Mouse (Mus musculus) heart, postnatal 0 days (tissue): Measurements from ENCODE around the gene Nr2f2. TPM values are rescaled to one million over a fixed set of nuclear protein-coding genes. Genes with fewer than 3 reads are reported as not detected.

Source experiments
- ATAC-seq: fragments of 200-750 bp; cut with Nextera tagmentation; 2 replicates; pipeline ENCODE4 v1.8.0; 2017; ENCODE audit warnings: low read depth, moderate number of reproducible peaks, moderate library complexity; ENCODE audit not compliant: insufficient read depth
- DNase-seq: peaks from one replicate; pipeline ENCODE4 v3.0.0-alpha.2; 2016; ENCODE audit warnings: low spot score
- H3K27ac ChIP-seq: fragments of 300-500 bp; sonication (generic); 2 replicates; pipeline ENCODE4 v1.5.1; 2014; ENCODE audit warnings: low read depth, mild to moderate bottlenecking
- H3K27me3 ChIP-seq: fragments of 300-500 bp; sonication (generic); 2 replicates; pipeline ENCODE4 v1.6.1; 2014; ENCODE audit warnings: low read length, mixed read lengths; ENCODE audit not compliant: control insufficient read depth, insufficient read depth
- H3K36me3 ChIP-seq: fragments of 300-500 bp; sonication (generic); replicated peaks from 2 replicates; pipeline ENCODE4 v1.6.1; 2014; ENCODE audit warnings: low read length, mixed read lengths; ENCODE audit not compliant: control insufficient read depth, insufficient read depth
- H3K4me1 ChIP-seq: fragments of 300-500 bp; sonication (generic); 2 replicates; pipeline ENCODE4 v1.6.1; 2014; ENCODE audit warnings: antibody characterized with exemption; ENCODE audit not compliant: control insufficient read depth, insufficient read depth
- H3K4me2 ChIP-seq: fragments of 300-500 bp; sonication (generic); 2 replicates; pipeline ENCODE4 v1.6.1; 2014; ENCODE audit warnings: low read depth, mild to moderate bottlenecking, low read length, moderate library complexity
- H3K4me3 ChIP-seq: fragments of 300-500 bp; sonication (generic); 2 replicates; pipeline ENCODE4 v1.5.1; 2014; ENCODE audit warnings: low read depth, low read length
- H3K9ac ChIP-seq: fragments of 300-500 bp; sonication (generic); replicated peaks from 2 replicates; pipeline ENCODE4 v1.6.1; 2014; ENCODE audit warnings: low read depth, low read length, mixed read lengths
- H3K9me3 ChIP-seq: fragments of 300-500 bp; sonication (generic); replicated peaks from 2 replicates; pipeline ENCODE4 v1.6.1; 2016; ENCODE audit warnings: low read length; ENCODE audit not compliant: control insufficient read depth
- CTCF ChIP-seq: IDR thresholded peaks from 2 replicates; pipeline ENCODE4 v1.5.1; 2016; ENCODE audit warnings: antibody characterized with exemption, control low read depth, low read depth
- EP300 ChIP-seq: IDR thresholded peaks from 2 replicates; pipeline ENCODE4 v1.6.1; 2016; ENCODE audit warnings: antibody characterized with exemption, low read depth
- WGBS: fragments of 180-500 bp; shearing (Covaris S2); extraction: QIAGEN DNeasy Blood & Tissue Kit; methylation state at CpG from one replicate; pipeline ENCODE4 v1.1.7; 2014; 5-methylcytosine and 5-hydroxymethylcytosine counted together
- polyA plus RNA-seq: library from polyadenylated mRNA; unstranded; fragments of >200 nt; fragmentation: Nextera tagmentation; extraction: Ambion mirVana; gene quantifications from 2 replicates; pipeline ENCODE4 v1.2.1, GENCODE M21; 2015
- total RNA-seq: library from RNA; depleted of rRNA; stranded (reverse); fragments of >200 nt; gene quantifications from 2 replicates; pipeline ENCODE4 v1.2.3, GENCODE M21; 2014; ENCODE audit warnings: low replicate concordance

Nr2f2 gene
- total and polyA plus RNA-seq, 2 experiments from 2014 or later = 8.3 to 18.2 TPM

GRCm38 (mm10) chr7:70409890-70410289 lies 43.4 kb upstream of the Nr2f2 start:
- ATAC-seq (peak; percentile 68), DNase-seq (peak; percentile 17)
- Histone ChIP-seq H3K4me2 (peak overlapping the region; percentile 15; the same call in 1 of the 2 replicates), H3K27me3 (no peaks in the 10 kb centered on the region), H3K27ac (peak overlapping the region; percentile 30; the same call in 1 of the 2 replicates), H3K4me1 (peaks cover 6% of the 10 kb centered on the region; the same call in 1 of the 2 replicates), H3K36me3 (no peaks in the 10 kb centered on the region; the same call in 1 of the 2 replicates), H3K9me3 (no peaks in the 10 kb centered on the region), H3K4me3 (no peak overlapping the region), H3K9ac (no peak overlapping the region)
- TF ChIP-seq CTCF = no peak
- no peak for TF ChIP-seq EP300
- WGBS = 38% methylated on average over 11 of the region's 11 CpGs

- no peak for TF ChIP-seq CTCF
- no peak for TF ChIP-seq EP300
- no peak for DNase-seq
- 39% methylated on average over 3 of the region's 3 CpGs for WGBS
- H3K27me3 ChIP-seq = no peaks in the 10 kb centered on the region
- no peaks in the 10 kb centered on the region; the same call in 1 of the 2 replicates for H3K36me3 ChIP-seq
- H3K27ac ChIP-seq = no peak overlapping the region
- H3K4me3 ChIP-seq = no peak overlapping the region
- H3K9ac ChIP-seq = no peak overlapping the region
- H3K4me1 ChIP-seq = peaks cover 6% of the 10 kb centered on the region; the same call in 1 of the 2 replicates
- H3K4me2 ChIP-seq = no peak overlapping the region
- ATAC-seq = no peak
- H3K9me3 ChIP-seq = no peaks in the 10 kb centered on the region
These were observed 42.3 kb upstream of the Nr2f2 start for GRCm38 (mm10) chr7:70408814-70409213.

- Histone ChIP-seq H3K9ac (no peak overlapping the region), H3K27ac (no peak overlapping the region), H3K4me1 (peaks cover 6% of the 10 kb centered on the region; the same call in 1 of the 2 replicates), H3K4me2 (no peak overlapping the region), H3K27me3 (no peaks in the 10 kb centered on the region), H3K4me3 (no peak overlapping the region), H3K9me3 (no peaks in the 10 kb centered on the region), H3K36me3 (no peaks in the 10 kb centered on the region; the same call in 1 of the 2 replicates)
- WGBS = 91% methylated on average over 11 of the region's 11 CpGs
- TF ChIP-seq EP300 (no peak), CTCF (no peak)
- ATAC-seq (no peak), DNase-seq (no peak)
These were observed 40.6 kb upstream of the Nr2f2 start for GRCm38 (mm10) chr7:70407123-70407522.

- Histone ChIP-seq H3K9me3 (no peaks in the 10 kb centered on the region), H3K4me1 (peaks cover 6% of the 10 kb centered on the region; the same call in 1 of the 2 replicates), H3K9ac (no peak overlapping the region), H3K27ac (no peak overlapping the region), H3K27me3 (no peaks in the 10 kb centered on the region), H3K4me3 (no peak overlapping the region), H3K36me3 (no peaks in the 10 kb centered on the region; the same call in 1 of the 2 replicates), H3K4me2 (no peak overlapping the region)
- TF ChIP-seq CTCF (no peak), EP300 (no peak)
- DNase-seq (no peak), ATAC-seq (no peak)
- WGBS = 88% methylated on average over 11 of the region's 11 CpGs
These were observed 40.0 kb upstream of the Nr2f2 start for GRCm38 (mm10) chr7:70406527-70406926.

- Histone ChIP-seq H3K36me3 (no peaks in the 10 kb centered on the region), H3K4me1 (peaks cover 6% of the 10 kb centered on the region; the same call in 1 of the 2 replicates), H3K9me3 (no peaks in the 10 kb centered on the region), H3K27ac (no peak overlapping the region), H3K4me2 (no peak overlapping the region), H3K27me3 (no peaks in the 10 kb centered on the region), H3K9ac (no peak overlapping the region), H3K4me3 (no peak overlapping the region)
- no peak for TF ChIP-seq EP300
- TF ChIP-seq CTCF = no peak
- no peak for DNase-seq
- no peak for ATAC-seq
- WGBS = 54% methylated on average over 2 of the region's 2 CpGs
These were observed 38.9 kb upstream of the Nr2f2 start for GRCm38 (mm10) chr7:70405466-70405865.

GRCm38 (mm10) chr7:70382828-70383227 lies 16.3 kb upstream of the Nr2f2 start:
- Histone ChIP-seq H3K4me2 (no peak overlapping the region), H3K9me3 (no peaks in the 10 kb centered on the region), H3K4me3 (no peak overlapping the region), H3K27ac (no peak overlapping the region), H3K27me3 (no peaks in the 10 kb centered on the region), H3K36me3 (no peaks in the 10 kb centered on the region), H3K9ac (no peak overlapping the region), H3K4me1 (no peaks in the 10 kb centered on the region)
- ATAC-seq (no peak), DNase-seq (no peak)
- WGBS = 81% methylated on average over 4 of the region's 4 CpGs
- TF ChIP-seq CTCF = no peak
- TF ChIP-seq EP300 = no peak
